Mouse (Mus musculus): Measurements from ENCODE around the gene Il10rb. TPM values are rescaled to one million over a fixed set of nuclear protein-coding genes. Genes with fewer than 3 reads are reported as not detected.
"Not testable (repeated sequence)": the region's sequence is repeated elsewhere in the genome, so short reads cannot be mapped to it uniquely, and the experiment has no call there.

The Il10rb gene
- polyA plus RNA-seq, 1 experiment = 54.7 TPM

DNA sequence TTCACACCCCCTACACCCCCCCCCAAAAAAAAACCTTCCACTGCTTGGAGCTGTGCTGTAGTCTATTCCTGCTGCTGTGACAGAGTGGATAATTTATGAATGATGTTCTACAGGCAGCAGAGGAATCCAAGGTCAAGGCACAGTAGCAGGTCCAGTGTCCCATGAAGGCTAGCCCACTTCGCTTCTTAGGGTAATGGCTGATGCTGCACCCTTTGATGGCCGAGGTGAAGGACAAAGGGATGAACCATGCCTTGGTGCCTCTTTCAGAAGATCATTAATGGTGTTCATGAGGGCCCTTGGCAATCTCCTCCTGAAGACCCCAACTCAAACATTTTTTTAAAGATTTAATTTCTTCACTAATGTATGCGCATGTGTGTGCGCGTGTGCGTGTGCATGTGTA, 10.4 kb downstream of the Il10rb start:
- no peak for DNase-seq (ENCODE audit: low spot score)

DNA sequence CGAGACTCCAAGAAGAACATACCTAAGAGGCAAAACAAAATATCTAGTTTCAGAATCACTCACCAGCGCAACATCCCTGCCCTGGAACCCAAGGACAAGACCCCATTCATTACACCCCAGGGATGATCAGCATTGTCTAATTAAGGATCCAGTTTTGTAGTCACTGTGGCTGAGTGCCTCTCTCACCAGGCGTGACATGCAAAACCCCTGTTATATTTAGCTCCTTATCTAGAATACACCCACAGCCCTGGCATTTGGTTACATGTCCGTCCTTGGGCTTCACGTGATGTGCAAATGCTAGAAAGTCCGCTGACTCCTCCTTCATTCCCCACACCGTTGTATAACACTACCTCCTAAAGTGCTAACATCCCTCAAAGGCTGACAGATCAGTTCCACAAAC, 11.0 kb downstream of the Il10rb start:
- no peak for DNase-seq (ENCODE audit: low spot score)

DNA sequence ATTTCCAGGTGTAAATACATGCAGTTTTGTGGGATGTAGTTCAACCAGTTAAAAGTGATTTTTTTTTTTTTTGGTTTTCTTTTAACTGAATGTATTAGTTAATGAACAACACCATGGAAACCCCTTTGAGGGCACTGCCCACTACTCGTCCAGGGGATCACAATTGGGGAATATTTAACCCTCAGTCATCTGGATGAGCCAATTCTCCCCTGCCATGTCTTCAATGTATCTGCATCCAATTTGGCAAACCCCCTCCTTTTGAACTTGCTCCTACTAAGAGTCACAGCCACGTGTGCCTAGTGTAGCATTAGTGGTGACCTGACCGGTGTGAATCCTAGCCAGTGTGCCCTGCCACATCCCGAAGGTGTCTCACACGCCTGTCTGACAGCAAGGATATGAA, 12.6 kb downstream of the Il10rb start:
- no peak for DNase-seq (ENCODE audit: low spot score)

DNA sequence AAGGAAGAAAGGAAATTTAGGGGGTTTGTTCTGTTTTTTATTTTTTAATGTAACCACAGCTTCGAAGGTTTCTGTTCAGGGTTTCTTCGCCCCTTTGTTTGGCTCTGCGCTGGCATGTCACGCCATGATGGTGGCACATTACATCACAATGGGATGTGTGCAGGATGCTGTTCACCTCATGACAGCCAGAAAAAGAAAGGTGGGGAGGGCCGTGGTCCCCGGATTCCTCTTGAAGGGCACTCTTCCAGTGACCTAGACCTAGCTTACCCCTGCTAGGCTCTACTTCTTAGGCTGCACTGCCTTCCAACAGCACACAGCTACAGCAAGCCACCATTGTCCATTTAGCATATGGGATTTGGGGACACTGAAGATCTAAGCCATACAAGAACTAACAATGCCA, 19.9 kb downstream of the Il10rb start:
- no peak for DNase-seq (ENCODE audit: low spot score)

DNA sequence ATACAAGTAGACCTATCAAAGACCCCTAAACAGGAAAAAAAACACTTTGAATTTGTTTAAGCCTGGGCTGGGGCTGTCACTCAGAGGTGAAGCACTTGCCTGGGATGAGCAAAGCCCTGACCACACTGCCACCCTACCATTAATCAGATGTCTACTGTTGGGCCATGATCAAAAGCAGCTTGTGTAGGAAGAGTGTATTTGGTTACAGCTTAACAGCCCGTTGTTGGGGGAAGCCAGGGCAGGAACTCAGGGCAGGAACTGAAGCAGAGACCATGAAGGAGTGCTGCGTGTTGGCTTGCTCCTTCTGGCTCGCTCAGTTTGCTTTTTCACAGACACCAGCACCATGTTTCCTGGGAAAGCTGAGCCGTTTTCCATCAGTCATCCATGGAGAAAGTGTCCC, 20.6 kb downstream of the Il10rb start:
- DNase-seq (ENCODE audit: low spot score) = no peak

DNA sequence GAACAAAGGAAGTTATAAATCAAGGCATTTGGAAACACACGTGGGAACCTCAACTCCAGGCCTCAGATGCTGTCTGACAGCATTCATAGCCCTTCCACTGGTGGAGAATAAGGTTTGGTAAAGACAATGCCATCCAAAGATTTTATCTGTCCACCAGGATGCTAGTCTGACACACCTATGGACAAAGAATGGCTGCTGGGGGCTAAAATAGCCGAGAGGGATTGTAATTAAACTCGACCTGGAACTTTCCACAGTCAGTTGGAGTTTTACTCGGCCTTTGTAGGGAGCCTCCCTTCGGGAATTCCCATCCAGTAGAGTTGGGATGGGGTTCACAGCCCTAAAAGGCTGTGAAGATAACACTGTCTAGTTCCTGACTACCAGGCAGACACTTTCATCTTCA, 21.5 kb downstream of the Il10rb start:
- DNase-seq (ENCODE audit: low spot score) = no peak

DNA sequence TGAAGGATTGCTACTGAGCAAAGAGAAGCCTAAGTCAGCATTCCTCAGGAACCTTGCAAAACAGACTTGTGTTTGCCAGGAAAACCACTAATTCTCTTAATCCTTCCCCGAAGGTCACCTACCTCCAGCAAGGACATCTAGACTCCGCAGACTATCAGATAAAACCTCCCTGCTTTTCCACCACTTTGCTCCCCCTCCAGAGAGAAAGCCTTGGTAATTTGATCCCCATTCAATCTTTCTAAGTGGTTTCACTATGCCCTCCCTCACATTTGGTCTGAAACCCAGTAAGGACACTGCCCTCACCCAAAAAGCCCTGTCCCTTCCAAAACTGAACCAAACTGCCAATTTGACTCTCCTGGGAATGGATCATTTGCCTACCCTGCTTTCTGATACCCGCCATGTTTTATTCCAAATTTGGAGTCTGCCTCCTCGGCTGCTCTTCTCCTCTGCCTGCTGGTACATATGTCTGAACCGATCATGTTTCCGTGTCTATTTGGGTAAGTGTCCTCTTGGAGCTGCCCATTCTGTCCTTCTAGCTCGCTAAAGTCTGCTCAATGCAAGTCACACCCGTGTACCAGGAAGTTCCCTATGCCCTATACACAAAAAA, 22.4 kb downstream of the Il10rb start:
- DNase-seq (ENCODE audit: low spot score) = no peak

DNA sequence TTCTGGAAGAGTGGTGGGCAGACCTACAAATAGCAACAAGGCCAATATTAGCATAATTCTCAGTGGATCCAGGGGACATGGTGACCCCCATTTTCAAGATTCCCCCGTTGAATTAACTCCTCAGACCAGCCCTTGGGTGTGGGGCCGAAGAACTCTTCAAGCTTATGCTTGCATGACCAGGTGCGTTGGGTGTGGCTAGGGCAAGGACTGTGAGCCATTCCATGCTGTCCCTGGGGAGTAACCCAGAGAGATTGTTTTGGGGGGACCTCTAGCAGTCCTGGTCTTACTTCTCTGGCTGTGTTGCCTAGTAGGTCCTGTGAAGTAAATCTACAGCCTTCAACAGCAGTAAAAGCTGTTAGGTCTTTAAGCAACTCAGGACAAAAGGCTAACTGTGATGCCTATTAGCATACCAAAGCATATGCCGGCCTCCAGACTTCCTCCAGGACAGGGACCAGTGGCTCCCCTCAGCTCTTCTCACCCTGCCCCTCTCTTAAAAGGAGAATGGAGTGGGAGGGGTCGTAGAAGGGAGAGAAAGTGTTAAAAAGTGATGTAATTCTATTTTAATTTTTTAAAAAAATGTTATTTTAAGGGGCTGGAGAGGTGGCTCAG, 26.9 kb downstream of the Il10rb start:
- DNase-seq (ENCODE audit: low spot score) = no peak

DNA sequence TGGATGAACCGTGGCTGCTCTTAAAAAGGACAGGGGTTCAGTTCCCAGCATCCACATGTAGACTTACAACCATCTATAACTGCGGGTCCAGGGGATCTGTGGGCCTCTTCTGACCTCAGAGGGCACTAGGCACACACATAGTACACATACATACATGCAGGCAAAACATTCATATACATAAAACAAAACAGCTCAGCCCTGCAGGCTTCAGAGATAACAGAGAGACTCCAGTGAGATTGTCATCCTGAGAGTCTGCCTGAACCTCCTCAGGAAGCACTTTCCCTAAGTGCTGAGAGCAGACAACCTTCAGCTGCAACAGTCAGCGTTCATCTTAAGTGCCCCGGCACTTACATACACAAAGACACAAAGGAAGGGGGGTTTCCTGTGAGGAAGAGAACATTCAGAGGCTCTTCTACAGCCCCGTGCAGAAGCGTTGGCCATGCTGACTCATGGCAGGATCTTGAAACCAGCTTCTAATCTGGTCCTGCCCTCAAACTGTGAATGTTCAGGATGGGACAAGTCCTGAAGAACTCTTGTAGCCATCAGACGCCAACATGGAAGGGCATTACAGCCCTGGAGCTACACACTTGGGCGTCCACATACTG, 27.5 kb downstream of the Il10rb start:
- no peak for DNase-seq (ENCODE audit: low spot score)

DNA sequence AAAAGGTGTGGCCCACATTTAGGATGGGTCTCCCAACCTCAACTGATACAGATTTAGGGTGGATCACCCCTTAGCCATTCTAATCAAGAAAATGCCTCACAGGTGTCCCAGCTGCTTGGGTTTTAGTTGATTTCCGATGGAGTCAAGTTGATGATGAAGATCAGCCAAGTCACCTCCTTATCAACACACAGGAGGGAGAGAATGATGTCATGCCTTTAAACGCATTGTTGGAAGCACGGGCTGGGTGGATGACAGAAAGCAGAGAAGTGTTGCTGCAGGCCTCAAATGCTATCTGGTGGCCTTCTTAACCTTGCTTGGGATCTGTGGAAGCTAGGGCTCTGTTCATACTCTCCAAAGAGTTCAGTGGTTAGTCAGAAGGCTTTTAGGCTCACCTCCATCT, 28.2 kb downstream of the Il10rb start:
- no peak for DNase-seq (ENCODE audit: low spot score)

DNA sequence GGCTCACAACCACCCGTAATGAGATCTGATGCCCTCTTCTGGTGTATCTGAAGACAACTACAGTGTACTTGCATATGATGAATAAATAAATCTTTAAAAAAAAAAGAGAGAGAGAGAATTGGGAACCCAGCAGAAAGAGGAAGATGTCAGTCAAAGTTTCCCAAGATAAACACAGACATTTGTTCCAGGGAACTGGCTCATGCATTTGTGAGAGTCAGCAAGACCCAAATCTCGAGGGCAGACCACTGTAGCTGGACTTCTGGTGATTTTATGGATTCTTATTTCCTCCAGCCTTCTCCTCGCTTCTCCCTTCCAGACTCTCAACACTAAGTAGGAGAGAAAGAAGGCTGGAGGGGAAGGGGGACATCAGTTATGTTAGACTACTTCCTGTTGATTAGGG, 32.1 kb downstream of the Il10rb start:
- DNase-seq (ENCODE audit: low spot score) = no peak

DNA sequence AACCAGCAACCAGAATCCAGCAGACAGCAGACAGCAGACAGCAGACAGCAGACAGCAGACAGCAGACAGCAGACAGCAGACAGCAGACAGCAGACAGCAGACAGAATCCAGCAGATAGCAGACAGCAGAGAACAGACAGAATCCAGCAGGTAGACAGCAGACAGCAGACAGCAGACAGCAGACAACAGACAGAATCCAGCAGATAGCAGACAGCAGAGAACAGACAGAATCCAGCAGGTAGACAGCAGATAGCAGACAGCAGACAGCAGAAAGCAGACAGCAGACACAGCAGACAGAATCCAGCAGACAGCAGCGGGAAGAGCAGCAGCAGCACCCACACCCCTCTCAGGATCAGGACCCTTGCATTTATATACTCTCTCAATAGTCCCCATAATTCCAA, 32.6 kb downstream of the Il10rb start:
- DNase-seq (ENCODE audit: low spot score) = not testable (repeated sequence)

DNA sequence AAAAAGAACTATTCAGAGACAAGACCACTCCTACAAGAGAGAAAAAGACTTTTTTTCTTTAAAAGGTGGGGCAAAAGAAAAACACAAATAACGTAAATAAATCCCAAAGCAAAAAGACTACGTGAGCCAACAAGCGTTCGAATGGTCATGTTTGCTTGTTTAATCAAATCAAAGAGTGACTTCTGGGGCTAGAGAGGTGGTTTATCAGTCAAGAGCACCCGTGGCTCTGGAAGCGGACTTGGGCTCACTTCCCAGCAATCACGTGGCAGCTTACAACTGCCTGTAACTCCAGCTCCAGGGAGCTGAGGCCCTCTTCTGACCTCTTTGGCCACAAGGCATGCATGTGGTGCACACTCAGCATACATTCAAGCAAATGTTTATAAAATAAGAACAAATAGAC, 35.4 kb downstream of the Il10rb start:
- no peak for DNase-seq (ENCODE audit: low spot score)

DNA sequence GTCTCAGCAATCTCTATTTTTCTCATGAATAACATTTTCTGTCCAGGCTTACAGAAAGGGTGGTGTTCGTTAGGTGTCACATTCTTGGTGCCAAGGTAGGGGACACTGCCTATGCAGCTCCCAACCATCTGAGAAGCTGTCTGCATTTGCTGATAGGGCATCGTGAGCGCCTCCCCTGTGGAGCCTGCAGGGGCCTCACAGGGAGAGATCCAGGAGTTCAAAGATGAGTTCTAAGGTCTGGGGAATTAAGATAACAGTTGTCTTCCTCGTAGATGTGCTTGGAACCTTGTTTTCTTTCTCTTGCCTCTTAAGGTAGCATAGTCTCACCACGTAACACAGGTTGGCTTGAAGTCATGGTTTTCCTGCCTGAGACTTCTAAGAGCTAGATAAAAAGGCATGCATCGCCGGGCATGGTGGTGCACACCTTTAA, 35.9 kb downstream of the Il10rb start:
- DNase-seq (ENCODE audit: low spot score) = no peak

DNA sequence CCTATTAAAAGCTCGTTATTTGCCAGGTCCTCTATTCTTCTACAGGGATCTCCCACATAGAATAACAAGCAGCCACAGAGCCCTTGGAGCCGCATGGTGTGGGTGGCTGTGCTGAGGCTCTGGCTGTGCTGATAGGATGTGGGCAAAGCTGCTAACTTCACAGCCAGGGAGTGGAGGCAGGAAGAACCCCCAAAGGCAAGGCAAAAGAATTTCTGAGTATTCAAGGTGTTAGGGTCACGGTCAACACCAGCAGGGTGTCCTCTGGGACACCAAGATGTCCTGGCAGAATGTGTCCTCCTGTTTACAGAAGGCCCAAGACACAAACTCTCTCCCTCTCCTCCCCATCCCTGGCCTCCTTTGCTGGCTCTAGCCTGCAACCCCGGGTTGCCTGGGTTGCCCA, 36.5 kb downstream of the Il10rb start:
- no peak for DNase-seq (ENCODE audit: low spot score)

DNA sequence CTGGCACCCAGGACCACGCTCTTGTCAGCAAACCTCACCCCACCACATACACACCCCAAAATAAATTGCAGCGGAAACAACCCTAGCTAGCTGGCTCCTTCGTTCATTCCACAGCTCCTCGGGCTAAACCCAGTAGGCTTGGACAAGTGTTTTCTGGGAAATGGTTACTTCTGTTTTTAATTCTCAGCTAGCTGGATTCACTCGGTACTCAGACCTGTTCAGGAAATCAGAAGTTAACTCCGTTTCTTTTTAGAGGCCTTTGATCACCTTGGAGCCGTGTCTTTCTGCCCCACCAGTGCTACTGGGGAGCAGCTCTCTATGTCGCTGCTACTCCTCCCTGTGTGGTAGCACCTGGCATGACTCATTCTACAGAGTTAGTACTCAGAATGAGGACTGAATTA, 37.2 kb downstream of the Il10rb start:
- no peak for DNase-seq (ENCODE audit: low spot score)

DNA sequence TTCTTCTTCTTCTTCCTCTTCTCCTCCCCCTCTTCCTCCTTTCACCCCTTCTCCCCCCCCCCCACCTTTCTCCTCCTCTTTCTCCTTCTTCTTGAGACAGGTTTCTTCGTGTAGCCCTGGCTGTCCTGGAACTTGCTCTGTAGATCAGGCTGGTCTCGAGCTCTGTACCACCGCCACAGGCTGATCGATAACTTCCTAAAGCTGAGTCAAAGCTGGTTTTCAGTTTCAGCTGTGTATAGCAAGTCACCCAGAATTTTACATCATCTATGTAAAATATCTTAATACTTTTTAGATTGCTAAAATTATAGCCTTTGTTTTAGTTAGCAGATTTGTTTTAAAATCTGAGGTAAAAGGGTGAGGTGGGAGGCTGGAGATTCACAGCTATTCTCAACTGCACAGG, 38.9 kb downstream of the Il10rb start:
- DNase-seq (ENCODE audit: low spot score) = no peak

DNA sequence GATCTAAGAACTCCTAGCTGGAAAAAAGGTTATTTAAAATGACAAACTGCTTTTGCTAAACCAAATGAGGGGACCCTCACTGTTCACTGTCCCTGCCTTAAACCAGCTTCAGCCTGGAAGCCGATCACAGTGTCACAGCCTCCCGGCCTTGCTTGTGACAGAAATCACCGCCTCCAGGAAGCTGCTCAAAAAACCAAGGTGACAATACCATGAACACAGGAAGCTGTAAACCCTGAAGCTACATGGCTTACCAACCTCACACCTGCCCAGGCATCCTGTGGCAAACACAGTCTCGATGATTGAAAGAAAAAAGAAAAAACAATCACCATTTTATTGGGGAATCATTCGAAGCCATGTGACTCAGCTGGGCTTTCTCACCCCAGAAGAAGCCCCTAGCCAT, 39.6 kb downstream of the Il10rb start:
- no peak for DNase-seq (ENCODE audit: low spot score)

DNA sequence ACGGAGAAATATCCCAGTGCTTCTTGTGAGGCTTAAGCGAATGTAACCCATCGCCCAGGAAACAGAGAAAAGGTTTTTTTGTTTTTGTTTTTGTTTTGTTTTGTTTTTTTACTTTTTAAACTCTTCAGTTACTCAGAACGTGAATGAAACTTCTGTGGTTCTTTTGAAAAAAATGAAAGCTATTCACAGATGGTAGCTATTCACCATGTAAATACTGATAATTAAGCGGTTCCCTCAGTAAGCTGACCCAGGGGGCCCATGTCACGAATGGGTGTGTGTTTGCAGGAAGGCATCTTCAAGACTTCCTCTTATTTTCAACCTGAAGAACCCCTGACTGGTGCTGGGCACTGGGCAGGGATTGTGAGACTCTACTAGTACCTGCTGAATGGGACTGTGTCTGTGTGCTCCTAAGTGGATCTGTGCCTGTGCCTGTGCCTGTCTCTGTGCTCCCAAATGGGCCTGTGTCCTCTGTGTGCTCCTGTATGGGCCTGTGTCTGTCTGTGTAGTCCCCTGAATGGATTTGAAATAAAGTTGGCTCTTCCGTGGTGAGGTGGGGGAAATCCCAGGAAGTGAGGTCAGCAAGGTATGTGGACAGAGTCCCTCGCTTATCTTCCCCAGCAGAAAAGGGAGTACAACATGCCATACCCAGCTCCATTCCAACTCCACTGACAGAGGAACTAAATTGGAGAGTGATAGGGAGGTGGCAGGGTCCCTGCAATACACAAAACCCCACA, 41.0 kb downstream of the Il10rb start:
- no peak for DNase-seq (ENCODE audit: low spot score)

DNA sequence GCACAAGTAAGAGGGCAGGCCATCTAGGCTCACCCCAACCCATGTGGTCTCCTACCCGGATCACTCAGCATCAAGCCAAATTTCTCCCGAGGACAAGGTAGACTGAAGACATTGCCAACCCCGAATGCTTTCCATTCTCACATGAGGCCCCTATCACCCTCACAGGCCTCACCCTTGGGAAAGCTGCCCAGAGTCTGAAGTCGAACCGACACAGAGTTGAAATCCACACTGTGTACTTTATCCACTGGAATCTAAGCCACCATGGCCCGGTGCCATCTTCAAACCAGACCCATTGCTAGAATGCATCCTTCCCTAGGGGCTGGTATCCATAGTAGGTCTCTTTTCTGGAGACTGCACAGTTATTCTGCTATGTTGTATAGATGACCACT, 41.5 kb downstream of the Il10rb start:
- no peak for DNase-seq (ENCODE audit: low spot score)

DNA sequence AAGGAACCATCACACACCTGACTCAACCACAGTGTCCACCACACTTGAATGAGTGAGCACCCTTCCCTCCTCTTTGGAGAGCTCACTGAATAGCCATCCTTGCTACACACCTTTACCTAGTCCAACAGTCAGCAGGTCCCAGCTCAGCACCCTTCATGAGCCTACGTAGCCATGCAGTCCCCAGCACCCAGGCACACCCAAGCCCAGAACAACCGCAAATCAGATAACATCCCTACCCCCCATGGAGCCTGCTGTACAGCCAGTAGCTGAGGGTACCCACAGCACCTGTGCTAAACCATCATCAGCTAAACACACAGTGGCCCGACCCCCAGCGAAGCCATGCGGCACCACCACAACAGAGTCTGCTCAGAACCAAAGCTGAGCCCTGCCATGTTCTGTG, 42.1 kb downstream of the Il10rb start:
- DNase-seq (ENCODE audit: low spot score) = no peak

DNA sequence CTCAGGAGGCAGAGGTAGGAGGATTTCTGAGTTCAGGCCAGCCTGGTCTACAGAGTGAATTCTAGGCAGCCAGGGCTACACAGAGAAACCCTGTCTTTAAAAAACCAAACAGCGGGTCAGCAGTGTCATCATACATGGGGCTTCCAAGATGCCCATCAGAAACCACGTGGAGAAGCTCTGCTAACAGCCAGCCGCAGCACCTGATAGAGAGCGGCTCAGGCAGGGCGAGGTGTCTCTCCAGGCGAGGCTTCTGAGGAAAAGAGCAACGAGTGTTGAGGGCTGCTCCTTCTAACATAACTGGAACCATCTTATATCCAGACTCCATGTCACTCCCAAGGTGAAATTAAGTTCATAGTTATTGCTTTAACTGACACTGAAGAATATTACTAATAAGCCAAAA, 42.9 kb downstream of the Il10rb start:
- DNase-seq (ENCODE audit: low spot score) = no peak
